Mouse (Mus musculus) granulocyte monocyte progenitor cell, adult 5-6 weeks (primary cell): ENCODE results near the gene Tbc1d5. TPM values are rescaled to one million over a fixed set of nuclear protein-coding genes. Genes with fewer than 3 reads are reported as not detected.

Experiments
- ATAC-seq: replicated peaks from 2 replicates; pipeline ENCODE4 v1.8.0; 2016; ENCODE audit warnings: mild to moderate bottlenecking, moderate TSS enrichment, inconsistent platforms; ENCODE audit not compliant: poor library complexity, severe bottlenecking
- total RNA-seq, 2 experiments: library from RNA; stranded (forward) in 1 of 2; stranded (reverse) in 1 of 2; fragments of 200-712, 200-1000 nt in 1 of 2; fragments of >200 nt in 1 of 2; fragmentation: Nextera tagmentation in 1 of 2; gene quantifications; 2 replicates each; pipeline ENCODE4 v1.2.3; 2014 to 2017

Tbc1d5 gene
- total RNA-seq, 2 experiments from 2014 or later = 29.2 to 54.6 TPM

DNA sequence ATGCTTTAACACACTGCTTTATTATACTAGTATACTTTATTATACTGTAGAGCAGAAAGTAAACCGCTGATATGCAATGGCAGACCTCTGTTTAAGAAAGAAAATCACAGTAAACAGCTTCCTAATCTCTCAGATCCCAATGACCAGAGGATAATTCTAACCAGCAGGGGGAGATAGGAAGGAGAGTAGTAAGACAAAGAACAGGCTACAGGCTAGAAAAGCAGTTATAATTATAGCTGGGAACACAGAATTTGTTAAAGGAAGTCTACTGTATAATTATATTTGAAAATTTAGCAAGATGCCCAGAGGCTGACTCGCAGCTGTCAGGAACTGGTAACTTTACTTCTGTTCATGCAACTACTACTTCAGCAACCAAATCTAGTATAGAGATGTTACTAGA is 68.0 kb downstream of the Tbc1d5 start:
- ATAC-seq = no peak

DNA sequence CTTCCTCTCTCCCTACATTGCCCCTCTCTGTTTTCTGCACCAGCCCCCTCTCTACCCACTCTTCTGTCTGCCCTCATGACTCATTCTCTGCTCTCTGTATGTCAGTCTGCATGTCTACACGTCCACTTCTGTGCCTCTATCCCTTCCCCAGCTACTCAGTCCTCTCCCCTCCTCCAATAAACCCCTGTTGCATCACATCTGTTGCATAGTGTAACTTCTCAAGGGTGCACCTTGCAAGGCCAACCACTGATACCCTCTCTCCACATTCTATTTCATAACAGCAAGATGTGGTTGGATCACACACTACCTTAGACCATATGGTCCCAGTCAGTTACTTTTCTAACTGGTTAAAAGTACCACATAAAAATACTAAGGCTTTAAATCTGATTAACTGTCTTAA is 74.9 kb downstream of the Tbc1d5 start:
- ATAC-seq = peak; percentile 77

DNA sequence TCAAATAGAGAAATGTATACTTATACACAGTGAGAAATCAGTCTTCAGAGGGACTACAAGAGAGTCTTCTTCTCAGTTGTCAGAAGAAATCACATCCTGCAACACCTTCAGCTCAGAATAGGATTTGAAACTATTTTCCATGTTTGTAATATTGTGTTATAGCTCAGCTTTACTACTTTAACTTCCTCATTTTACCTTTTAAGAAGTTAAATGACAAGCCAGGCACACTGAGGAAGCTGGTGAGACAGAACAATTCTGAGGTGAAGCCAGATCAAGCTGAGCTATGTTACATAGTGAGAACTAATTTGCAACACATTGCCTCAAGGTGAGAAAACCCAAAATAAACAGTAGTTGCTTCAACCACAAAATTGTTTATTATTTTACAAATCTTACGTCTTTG is 135.3 kb downstream of the Tbc1d5 start:
- peak; percentile 72 for ATAC-seq

DNA sequence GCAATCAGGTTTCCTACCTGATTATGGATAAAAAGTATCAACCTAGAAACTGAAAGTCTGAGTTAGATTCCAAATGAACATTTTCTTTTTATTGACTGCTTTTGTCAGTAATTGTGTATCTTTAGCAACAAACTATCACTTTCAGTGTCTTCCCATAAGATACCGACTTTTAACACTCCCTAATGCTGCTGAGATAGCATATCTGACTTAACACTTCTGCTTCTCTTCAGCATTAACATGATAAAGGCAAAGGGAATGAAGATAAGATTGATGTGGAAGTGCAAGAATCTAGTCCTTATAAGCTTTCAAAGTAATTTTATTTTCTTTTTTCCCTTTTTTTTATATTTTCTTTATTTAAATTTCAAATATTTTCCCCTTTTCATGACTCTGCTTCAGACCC is 138.3 kb downstream of the Tbc1d5 start:
- ATAC-seq = no peak

DNA sequence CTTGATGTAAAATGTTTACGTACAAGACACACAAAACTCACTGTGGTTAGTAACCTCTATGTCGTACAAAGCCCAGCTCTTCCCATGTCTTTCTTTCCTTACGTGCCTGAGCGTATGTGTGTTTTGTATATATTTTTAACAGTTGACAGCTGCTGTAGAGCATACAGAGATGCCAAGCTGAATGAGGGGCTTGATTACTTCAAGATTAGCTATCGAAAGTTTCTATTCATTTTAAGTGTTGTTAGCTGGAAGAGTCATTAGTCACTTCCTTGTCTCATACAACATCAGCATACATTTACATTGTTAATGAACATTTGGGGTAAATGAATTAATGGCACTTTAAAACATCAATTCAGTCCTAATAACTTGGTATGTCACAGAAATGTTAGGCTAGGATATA is 155.9 kb downstream of the Tbc1d5 start:
- ATAC-seq = no peak

DNA sequence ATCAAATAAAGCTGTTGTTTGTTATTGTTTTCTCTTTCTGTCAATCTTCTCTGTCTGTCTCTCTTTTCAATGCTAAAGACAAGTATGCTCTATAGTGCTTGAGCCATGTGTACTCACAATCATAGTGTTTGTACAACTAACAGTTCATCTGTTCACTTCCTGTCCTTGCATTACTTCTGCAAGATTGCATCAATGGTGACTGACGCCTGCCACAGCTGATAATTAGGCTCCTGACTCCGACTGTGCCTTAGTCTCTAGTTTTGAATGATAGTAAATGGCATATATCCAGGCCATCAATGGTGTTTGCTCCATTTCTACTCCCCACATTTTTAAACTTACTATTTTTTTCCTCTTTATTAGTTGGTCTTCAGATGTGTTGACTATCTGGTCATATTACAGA is 162.8 kb downstream of the Tbc1d5 start:
- peak; percentile 53 for ATAC-seq

DNA sequence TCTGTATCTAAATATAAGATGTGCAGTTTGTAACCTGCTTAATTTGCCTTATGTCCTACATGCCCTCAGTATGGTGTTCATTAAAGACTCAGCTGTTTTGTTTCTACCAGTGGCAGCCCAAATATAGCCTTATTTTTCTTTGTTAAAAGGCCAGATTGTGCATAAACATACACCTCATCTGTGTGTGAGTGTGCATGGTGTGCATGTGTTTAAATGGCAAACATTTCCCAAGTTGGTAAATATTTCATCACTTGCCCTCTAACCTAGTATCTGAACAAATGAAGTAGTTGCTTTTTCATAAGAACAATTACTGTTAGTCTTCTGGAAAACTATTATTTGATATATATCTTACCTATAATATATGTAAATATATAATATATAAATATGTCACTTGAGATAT is 165.2 kb downstream of the Tbc1d5 start:
- no peak for ATAC-seq

DNA sequence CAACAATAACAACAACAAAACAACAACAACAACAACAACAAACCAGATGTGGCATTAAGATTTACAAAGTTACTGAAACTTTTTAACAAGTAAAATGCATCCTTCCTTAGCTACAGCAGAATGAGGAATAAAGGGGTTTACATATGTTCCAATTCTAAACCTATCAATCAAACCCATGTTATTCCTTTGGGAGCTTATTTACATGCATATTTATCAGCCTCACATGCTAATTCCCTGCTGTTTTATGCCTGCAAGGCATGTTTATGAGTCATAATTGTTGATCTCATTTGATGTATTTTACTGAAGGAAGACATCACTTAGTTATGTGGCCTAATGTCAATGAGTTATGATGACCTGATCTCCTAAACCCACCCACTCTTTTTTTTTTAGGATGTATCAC is 176.0 kb downstream of the Tbc1d5 start:
- ATAC-seq = no peak

DNA sequence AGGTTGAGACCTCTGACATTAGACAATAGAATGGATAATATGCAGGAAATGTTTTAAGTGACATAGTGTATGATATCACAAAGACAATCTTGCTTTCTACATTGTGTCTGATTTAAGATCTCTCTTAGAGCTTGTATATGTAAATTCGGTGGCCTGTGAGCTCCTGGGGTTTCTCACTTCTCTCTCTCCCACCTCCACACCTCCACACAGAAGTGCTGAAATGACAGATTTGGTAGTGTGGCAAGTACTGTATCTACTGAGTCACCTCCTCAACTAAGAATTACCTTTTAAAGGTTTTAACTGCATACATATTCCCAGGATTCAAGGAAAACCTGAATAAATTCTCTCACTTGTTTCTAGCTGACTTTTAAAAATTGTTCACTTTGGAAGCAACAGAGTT is 180.9 kb downstream of the Tbc1d5 start:
- no peak for ATAC-seq

DNA sequence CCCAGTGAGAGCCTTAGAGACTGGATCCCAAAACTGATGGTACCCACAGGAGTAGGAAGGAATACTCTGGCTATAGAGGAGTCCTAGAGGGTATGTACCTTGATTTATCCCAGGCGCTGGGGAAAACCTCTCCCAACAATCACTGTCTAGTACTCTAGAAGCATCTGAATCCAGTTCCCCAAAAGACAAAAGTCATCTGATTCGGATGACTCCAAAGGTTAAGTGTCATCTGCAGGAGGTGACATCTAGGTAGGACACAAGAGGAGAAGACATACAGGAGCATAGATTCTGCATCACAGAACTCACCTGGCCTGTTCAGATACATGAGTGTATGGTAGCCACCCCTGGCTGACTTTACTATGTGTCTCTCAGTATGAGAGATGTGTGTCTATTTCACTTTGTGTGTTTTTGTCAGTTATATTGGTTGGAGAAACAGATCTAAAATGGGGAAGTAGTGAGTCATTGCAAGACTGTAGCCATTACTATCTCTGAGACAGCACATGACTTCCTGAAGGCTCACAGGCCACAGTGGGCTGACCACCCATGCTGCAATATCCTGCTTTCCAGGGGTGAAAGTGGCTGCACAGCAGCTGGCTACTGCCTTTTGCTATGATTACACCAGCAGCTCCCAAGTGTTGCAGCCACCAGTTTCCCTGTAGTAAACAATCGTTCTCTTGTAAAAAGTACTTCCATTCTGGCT is 185.7 kb downstream of the Tbc1d5 start:
- ATAC-seq = peak; percentile 99

DNA sequence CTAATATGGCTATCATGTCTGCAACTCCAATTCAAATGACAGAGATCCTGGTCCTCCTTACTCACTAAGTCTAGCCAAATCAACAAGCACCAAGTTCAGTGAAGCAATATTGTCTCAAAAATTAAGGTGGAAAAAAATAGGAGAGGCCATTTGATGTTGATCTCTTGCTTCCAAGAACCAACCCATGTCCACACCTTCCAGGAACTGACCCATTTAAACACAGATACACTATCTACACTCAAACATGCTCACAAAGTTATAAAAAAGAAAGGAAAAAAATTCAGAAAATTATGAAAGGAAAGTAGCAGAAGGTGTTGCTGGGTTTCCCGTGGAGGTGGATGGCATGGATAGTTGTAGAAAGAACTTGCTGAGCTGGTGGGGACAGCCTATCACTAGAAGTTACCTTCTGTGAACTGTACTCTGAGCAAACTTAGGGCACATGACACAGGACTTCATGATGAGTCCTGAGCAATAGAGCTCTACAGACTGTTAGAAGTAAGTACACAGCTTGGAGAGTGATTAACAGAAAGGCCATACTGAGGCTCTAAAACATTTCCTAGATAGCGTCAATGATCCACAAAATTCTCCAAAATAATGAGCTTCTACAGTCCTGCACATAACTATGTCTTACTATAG is 188.3 kb downstream of the Tbc1d5 start:
- ATAC-seq = no peak

DNA sequence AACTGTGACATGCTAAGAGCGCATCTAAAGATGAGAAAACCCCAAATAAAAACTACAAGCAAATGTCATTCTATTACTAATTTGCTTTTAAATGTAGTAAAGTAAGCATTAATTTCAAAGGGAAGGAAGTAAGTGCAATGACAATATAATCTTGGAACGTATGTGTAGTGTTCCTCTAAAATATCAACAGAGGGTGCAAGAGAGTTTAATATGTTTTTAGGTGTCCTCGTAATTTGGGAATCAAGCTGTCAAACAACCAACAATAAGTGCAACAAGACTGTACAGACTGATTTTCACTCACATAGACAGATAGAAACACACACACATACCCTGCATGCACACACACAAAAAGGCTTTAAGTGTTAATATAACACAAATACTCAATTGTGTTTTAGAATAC is 191.2 kb downstream of the Tbc1d5 start:
- ATAC-seq = 0 out of 2 replicates have a peak, but pooled peaks have one; percentile 20

DNA sequence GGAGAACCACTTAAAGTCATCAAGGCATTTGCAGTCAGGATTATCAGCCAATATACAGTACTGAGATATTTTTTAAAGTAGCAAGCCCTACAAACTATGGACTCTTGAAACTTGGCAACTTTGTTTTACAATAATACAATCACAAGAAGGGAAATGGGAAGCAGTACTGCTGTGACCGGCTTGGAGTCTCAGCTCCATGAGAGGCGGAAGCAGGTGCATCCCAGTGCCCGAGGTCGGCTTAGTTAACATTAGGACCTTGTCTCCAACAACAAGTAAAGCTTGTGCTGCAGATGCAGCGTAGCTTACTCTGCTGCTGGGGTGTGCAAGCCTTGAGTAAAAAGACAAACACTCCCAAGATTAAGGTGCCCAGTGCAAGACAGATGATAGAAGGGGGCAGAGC is 197.2 kb downstream of the Tbc1d5 start:
- ATAC-seq = no peak

DNA sequence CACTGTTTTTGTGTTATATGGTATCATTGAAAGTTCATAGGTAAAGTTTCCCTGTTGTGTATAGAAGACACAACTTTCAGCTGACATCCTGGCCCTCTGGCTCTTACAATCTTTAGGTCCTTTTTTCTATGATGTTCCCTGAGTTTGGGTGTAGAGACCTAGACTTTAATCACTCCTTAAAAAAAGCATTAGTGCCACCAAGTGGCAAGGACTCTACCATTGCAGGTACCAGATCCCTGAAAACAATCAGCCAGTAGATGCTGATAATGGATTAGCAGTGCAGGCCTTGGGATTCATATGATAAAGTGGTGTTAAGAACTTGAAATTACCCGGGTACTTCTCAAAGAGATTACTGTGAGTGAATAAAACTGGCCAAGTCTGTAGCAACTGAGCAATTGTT is 207.0 kb downstream of the Tbc1d5 start:
- no peak for ATAC-seq

DNA sequence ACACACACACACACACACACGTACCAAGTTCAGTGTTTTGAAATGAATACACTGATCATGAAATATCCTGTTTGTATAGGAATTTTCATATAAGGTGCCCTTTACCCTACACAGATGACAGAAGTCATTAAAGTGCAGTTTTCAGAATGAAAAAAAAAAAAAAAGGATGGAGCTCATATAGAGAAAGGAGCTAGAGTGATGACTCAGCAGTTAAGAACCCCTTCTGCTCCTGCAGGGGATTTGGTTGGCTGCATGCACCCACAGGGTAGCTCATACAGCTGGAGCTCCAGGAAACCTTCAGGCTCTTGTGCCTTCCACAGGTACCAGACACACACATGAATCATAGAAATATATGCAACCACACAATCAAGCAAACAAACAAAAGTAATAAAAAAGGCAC is 213.0 kb downstream of the Tbc1d5 start:
- no peak for ATAC-seq

DNA sequence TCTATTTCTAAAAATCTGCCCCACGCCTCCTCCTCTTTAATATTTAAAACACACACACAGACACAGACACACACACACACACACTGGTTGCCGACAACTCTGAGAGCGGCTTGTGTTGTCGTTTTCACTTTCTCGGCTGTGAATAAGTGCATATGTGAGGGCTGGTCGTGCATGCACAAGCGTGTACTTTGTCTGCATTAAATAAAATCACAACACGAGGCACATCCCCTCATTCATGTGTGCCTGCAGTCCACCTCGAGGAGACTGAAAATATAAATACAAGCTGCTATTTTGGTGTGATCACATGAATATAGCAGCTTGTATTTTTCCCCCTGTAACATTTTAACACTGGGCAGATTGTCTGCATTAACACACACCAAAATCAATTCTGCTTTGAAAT is 224.8 kb downstream of the Tbc1d5 start:
- ATAC-seq = no peak

DNA sequence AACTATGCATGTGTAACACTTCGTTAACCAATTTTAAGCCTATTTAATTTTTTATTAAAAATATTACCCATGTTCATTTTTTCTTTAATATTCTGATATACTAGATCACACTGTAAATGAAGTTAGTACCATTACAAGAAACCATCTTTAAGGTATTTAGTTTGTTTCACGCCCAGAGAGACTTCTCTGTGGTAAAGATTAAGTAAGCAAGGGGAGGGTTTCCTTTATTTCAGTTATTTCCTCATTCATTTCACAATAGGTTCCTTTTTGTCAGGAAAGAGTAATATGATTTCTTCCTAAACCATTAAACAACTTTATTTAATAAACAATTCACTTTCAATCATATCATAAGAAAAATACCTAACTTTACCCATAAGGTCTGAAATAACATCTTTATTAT is 256.8 kb downstream of the Tbc1d5 start:
- peak; percentile 76 for ATAC-seq

DNA sequence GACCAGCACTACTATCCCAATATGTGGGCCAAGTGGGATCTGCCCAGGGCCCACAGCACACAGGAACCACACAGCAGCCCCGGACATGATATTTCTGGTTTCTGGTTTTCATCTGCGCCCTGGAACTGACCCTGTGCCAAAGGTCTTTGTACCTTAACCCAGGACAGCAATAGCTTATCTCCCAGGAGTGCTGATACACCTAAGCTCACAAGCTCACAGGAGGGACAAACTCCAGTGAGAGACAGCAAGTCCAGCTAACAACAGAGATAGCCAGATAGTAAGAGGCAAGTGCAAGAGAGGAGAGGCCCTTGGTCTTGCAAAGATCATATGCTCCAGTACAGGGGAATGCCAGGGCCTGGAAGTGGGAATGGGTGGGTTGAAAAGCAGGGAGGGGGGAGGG is 263.9 kb downstream of the Tbc1d5 start:
- no peak for ATAC-seq

DNA sequence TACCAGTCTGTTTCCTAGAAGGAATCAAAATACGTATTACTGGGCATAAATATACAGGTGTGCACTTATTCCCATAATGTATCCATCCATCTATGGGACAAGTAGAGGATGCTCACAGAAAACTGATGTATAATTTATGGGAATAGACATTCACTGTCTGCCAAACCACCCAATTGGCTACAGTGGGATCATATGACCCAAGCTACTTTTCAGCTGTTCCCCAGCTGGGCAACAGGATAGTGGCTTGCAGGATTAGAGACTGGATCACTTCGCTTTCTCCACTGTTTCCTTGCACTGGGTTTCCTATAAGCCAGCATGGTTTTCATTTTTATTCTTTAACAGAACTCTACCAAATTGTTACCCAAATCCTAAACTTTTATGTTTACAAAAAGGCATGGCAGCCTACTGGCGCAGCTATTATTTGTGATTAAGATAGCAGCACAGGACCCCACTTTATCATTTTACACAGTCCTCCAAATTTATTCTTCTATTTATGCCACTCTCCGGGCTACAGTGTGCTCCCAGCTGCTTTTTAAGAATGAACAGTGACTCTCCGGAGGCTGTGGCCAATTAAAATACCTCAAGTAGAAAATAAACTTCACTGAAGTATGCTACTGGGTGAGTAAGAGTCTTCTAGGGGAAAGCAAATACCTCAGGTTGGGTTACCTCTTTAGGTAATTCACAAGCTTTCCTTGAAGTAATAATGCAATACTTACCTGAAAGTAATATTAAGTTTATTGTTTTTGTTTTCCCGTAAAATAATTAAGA is 270.4 kb downstream of the Tbc1d5 start:
- no peak for ATAC-seq

DNA sequence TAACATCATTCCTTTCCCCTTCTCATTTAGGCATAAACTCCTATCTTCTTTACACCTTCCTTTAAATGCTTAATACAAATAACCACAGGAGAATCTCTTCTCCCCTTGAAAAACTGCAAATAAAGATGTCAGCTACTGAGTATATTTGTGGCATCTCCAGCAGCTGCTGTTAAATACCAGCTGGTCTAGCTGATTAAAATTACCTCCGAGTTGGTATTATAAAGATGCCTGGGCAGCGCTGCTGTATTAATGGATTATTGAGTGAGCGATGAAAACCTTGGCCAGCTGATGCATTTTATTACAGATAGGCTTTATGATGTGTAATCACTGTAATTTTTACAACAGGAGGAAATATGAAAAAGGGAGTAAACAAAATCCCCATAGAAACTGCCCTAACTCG is 271.0 kb downstream of the Tbc1d5 start:
- no peak for ATAC-seq

DNA sequence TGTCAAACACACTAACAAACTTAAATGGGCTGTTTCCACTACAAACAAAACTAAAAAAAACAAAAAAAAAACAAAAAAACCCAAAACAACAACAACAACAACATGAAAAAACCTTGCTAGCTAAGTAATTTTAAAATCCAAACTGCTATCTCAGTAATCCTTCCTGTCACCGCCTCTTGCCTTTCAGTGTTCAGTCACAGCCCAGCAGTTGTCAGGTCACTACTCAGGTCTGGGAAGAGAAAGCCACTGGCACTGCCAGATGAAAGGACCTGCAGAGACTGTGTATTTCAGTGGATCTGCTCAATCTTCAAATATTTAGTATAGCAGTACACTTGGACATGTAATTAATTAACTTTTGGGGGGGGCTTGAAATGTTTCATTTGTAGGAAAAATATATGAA is 272.5 kb downstream of the Tbc1d5 start:
- no peak for ATAC-seq

DNA sequence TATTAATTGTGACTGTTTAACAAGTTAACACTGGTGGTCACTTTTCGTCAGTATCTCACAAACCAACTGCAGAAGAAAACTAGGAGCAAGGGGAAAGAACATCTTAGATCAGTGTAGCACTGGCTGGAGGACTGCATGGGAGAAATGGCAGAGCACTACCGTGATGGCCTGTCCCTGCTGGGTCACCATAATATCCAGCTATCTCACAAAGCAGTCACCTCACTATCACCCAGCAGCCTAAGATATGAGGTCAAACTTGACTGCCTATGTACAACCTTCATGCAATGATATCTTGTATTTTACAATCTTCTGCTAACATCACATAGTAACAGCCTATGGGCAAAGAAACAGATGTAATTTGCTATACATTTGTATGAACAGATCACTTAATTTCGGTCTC is 274.7 kb downstream of the Tbc1d5 start:
- ATAC-seq = no peak
